Mouse (Mus musculus): ENCODE measurements around the gene Ankrd34a. TPM values are rescaled to one million over a fixed set of nuclear protein-coding genes. Genes with fewer than 3 reads are reported as not detected.

Ankrd34a gene
- polyA plus RNA-seq, 1 experiment from 2014 or later: 1.3 TPM

DNA sequence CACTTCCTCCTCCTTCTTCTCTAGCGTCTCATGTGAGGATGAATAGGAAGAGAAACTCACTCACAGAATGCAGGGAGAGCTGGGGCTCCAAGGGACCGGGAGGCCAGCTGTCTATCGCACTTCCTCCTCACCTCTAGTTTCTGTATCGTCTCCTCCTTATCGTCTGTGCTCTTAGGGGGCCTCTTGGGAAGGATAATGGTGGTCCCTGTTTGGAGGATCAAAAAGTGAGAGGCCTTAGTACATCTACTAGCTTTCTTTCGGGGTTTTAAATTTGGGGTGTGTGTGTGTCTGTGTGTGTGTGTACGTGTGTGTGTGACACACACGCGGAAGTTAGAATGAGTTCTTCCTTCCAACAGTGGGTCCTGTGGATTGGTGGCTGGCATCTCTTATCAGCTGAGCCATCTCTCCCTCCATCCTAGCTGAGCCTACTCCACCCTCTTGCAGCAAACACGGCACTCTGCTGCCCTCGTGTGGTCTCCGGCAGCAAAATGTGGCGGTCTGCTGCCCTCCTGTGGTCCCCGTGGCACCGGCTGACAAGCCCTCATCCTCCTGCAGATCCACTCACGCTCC is 16.5 kb upstream of the Ankrd34a start:
- Histone ChIP-seq H3K36me3 (ENCODE audit: control insufficient read depth, insufficient read depth, low read length) (no peaks in the 10 kb centered on the region), H3K9ac (ENCODE audit: low read length) (no peak overlapping the region; the same call in 1 of the 2 replicates), H3K9me3 (ENCODE audit: control insufficient read depth, low read length) (no peaks in the 10 kb centered on the region), H3K4me3 (ENCODE audit: low read depth, low read length) (no peak overlapping the region), H3K27ac (replicated peaks) (peak overlapping the region; percentile 35), H3K4me1 (replicated peaks; ENCODE audit: control insufficient read depth, insufficient read depth) (peaks cover 18% of the 10 kb centered on the region), H3K27me3 (ENCODE audit: control insufficient read depth, insufficient read depth, low read length) (no peaks in the 10 kb centered on the region), H3K4me2 (replicated peaks; ENCODE audit: low read depth) (peak overlapping the region; percentile 34)
- TF ChIP-seq CTCF (IDR thresholded peaks at IDR 0.05; ENCODE audit: low read depth) (peak; percentile 100), EP300 (optimal IDR thresholded peaks at IDR 0.05) (no peak)
- DNase-seq (ENCODE audit: low spot score): peak; percentile 93
- peak; percentile 33; the same call in 1 of the 2 replicates for ATAC-seq (ENCODE audit: low FRiP score, low TSS enrichment)
- 15% methylated on average over 16 of the region's 16 CpGs for WGBS

DNA sequence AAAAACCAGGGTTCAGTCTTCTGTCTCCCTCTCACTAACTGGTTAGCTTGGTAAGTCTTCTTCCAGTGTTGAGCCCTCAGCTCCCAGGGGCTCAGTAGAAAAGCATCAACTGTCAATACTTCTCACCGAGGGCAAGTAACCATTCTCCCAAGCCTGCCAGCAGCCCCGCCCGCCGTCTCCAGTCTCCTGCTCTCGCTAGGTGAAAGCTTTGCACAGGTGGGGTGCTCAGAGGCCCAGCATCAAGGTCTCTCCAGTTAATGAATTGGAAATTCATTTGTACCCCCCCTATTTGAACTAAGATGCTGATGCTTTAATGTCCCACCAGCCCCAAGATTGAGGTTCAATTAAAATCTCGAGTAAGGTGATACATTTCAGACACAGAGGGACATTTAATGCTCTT is 15.3 kb upstream of the Ankrd34a start:
- no peak overlapping the region for H3K9ac ChIP-seq (ENCODE audit: low read length)

DNA sequence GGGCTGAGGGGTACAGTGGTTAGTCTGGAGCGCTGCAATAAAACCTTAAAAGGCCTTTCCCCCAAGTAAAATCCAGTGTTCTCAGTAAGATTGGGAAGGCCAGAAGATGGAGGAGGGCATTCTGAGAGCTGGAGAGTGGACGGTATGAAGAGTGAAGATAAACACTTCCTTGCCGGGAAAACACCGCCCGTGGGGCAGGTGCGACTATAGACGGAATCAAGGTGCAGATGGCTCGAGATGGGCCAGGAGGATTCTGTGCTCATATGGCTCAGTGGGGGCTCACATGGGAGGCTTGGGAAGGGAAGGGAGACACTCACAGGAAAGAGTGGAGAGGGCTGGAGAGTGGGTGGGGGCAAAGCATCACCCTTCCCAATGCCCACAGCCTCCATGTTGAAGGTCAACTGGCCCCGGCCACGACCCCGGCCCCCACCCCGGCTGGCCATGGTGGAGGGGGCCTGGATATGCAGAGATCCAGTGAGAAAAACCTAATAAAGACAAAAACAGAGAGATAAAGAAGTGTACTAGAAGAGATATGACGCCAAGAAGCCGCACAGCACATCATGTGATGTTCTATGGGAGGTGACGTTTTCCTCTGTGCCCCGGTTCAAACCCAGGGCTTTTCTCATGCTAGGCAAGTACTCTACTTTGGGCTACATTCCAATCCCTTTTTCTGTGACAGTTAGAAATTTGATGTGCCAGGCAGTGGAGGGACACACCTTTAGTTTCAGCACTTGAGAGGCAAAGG is 14.5 kb upstream of the Ankrd34a start:
- peaks cover 6% of the 10 kb centered on the region; the same call in 1 of the 2 replicates for H3K4me1 ChIP-seq (replicated peaks; ENCODE audit: control insufficient read depth, insufficient read depth)
- no peak overlapping the region for H3K27ac ChIP-seq (replicated peaks)
- H3K27me3 ChIP-seq (ENCODE audit: control insufficient read depth, insufficient read depth, low read length): no peaks in the 10 kb centered on the region
- WGBS: 83% methylated on average over 16 of the region's 16 CpGs
- no peaks in the 10 kb centered on the region for H3K9me3 ChIP-seq (ENCODE audit: control insufficient read depth, low read length)
- ATAC-seq (ENCODE audit: low FRiP score, low TSS enrichment): no peak
- no peak overlapping the region for H3K9ac ChIP-seq (ENCODE audit: low read length)
- H3K4me3 ChIP-seq (ENCODE audit: low read depth, low read length): no peak overlapping the region
- no peak for DNase-seq (ENCODE audit: low spot score)
- TF ChIP-seq CTCF (IDR thresholded peaks at IDR 0.05; ENCODE audit: low read depth) (no peak), EP300 (optimal IDR thresholded peaks at IDR 0.05) (no peak)
- no peaks in the 10 kb centered on the region for H3K36me3 ChIP-seq (ENCODE audit: control insufficient read depth, insufficient read depth, low read length)
- H3K4me2 ChIP-seq (replicated peaks; ENCODE audit: low read depth): no peak overlapping the region

More for the DNA sequence above, 15.3 kb upstream of the Ankrd34a start:
- Histone ChIP-seq H3K4me1 (replicated peaks; ENCODE audit: control insufficient read depth, insufficient read depth) (peaks cover 9% of the 10 kb centered on the region; the same call in 1 of the 2 replicates), H3K4me3 (ENCODE audit: low read depth, low read length) (no peak overlapping the region), H3K27me3 (ENCODE audit: control insufficient read depth, insufficient read depth, low read length) (no peaks in the 10 kb centered on the region), H3K27ac (replicated peaks) (no peak overlapping the region), H3K36me3 (ENCODE audit: control insufficient read depth, insufficient read depth, low read length) (no peaks in the 10 kb centered on the region), H3K4me2 (replicated peaks; ENCODE audit: low read depth) (no peak overlapping the region), H3K9me3 (ENCODE audit: control insufficient read depth, low read length) (no peaks in the 10 kb centered on the region)
- 62% methylated on average over 6 of the region's 6 CpGs for WGBS
- no peak for TF ChIP-seq CTCF (IDR thresholded peaks at IDR 0.05; ENCODE audit: low read depth)
- TF ChIP-seq EP300 (optimal IDR thresholded peaks at IDR 0.05): no peak
- no peak for ATAC-seq (ENCODE audit: low FRiP score, low TSS enrichment)
- peak; percentile 18 for DNase-seq (ENCODE audit: low spot score)

DNA sequence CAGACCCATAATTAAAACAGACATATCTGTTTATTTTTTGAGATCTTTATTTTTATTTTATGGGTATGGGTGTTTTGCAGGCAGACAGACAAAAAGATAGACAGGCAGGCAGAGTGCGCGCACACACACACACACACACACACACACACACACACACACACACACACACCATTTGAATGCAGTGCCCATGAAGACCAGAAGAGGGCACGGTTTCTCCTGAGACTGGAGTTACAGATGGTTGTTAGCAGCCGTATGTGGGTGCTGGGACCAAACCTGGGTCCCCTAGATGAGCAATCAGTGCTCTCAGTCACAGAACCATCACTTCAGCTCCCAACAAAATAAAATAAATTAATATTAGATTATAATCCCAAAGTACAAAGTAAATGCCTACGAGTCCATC is 13.1 kb upstream of the Ankrd34a start:
- Histone ChIP-seq H3K36me3 (ENCODE audit: control insufficient read depth, insufficient read depth, low read length) (no peaks in the 10 kb centered on the region), H3K27ac (replicated peaks) (no peak overlapping the region), H3K4me3 (ENCODE audit: low read depth, low read length) (no peak overlapping the region), H3K9ac (ENCODE audit: low read length) (no peak overlapping the region), H3K27me3 (ENCODE audit: control insufficient read depth, insufficient read depth, low read length) (no peaks in the 10 kb centered on the region), H3K4me2 (replicated peaks; ENCODE audit: low read depth) (no peak overlapping the region), H3K9me3 (ENCODE audit: control insufficient read depth, low read length) (no peaks in the 10 kb centered on the region), H3K4me1 (replicated peaks; ENCODE audit: control insufficient read depth, insufficient read depth) (no peaks in the 10 kb centered on the region)
- no peak for TF ChIP-seq EP300 (optimal IDR thresholded peaks at IDR 0.05)
- TF ChIP-seq CTCF (IDR thresholded peaks at IDR 0.05; ENCODE audit: low read depth): peak; percentile 44; the same call in 1 of the 2 replicates
- 98% methylated on average over 5 of the region's 5 CpGs for WGBS
- DNase-seq (ENCODE audit: low spot score): no peak
- ATAC-seq (ENCODE audit: low FRiP score, low TSS enrichment): no peak

DNA sequence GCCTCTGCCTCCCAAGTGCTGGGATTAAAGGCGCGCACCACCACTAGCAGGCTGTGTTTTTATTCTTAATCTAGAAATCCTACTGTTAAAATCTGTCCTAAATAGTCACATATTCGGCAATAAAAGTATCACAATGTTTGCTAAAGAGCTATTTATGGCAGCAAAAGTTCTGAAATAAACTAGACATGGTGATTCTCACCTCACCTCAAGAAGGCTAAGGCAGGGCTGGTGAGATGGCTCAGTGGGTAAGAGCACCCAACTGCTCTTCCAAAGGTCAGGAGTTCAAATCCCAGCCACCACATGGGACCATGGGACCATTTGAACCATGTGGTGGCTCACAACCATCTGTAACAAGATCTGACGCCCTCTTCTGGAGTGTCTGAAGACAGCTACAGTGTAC is 5.8 kb upstream of the Ankrd34a start:
- Histone ChIP-seq H3K4me3 (ENCODE audit: low read depth, low read length) (no peak overlapping the region), H3K27ac (replicated peaks) (no peak overlapping the region), H3K4me2 (replicated peaks; ENCODE audit: low read depth) (no peak overlapping the region), H3K4me1 (replicated peaks; ENCODE audit: control insufficient read depth, insufficient read depth) (no peaks in the 10 kb centered on the region), H3K36me3 (ENCODE audit: control insufficient read depth, insufficient read depth, low read length) (peaks cover 3% of the 10 kb centered on the region; the same call in 1 of the 2 replicates), H3K27me3 (ENCODE audit: control insufficient read depth, insufficient read depth, low read length) (no peaks in the 10 kb centered on the region), H3K9me3 (ENCODE audit: control insufficient read depth, low read length) (no peaks in the 10 kb centered on the region), H3K9ac (ENCODE audit: low read length) (no peak overlapping the region)
- 83% methylated on average over 4 of the region's 4 CpGs for WGBS
- no peak for ATAC-seq (ENCODE audit: low FRiP score, low TSS enrichment)
- DNase-seq (ENCODE audit: low spot score): no peak
- TF ChIP-seq CTCF (IDR thresholded peaks at IDR 0.05; ENCODE audit: low read depth): no peak
- no peak for TF ChIP-seq EP300 (optimal IDR thresholded peaks at IDR 0.05)

DNA sequence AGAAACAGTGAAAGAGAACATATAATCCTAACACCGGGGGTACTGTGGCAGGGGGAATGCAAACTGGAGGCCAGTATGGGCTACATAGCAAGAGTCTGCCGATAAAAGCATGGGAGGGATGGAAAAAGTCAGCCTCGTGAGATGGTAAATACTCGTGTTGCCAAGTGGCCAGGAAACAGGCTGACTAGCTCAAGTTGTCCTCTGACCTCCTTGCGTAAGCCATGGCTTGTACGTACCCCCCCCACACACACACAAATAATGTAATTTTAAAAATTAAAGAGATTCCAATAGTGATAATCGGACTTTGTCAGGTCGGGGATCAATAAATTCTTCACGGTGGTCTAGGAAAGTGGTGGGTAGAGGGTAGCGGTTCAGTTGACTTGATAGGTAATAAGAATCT is 3.1 kb upstream of the Ankrd34a start:
- H3K27ac ChIP-seq (replicated peaks): peak overlapping the region; percentile 88
- H3K4me1 ChIP-seq (replicated peaks; ENCODE audit: control insufficient read depth, insufficient read depth): 0 out of 2 replicates have a peak, but pooled peaks cover 3% of the 10 kb centered on the region
- H3K4me2 ChIP-seq (replicated peaks; ENCODE audit: low read depth): peak overlapping the region; percentile 65
- peak; percentile 45 for DNase-seq (ENCODE audit: low spot score)
- WGBS: 2% methylated on average over 10 of the region's 10 CpGs
- no peak for TF ChIP-seq CTCF (IDR thresholded peaks at IDR 0.05; ENCODE audit: low read depth)
- TF ChIP-seq EP300 (optimal IDR thresholded peaks at IDR 0.05): no peak
- peak overlapping the region; percentile 58 for H3K4me3 ChIP-seq (ENCODE audit: low read depth, low read length)
- H3K9me3 ChIP-seq (ENCODE audit: control insufficient read depth, low read length): no peaks in the 10 kb centered on the region
- no peaks in the 10 kb centered on the region for H3K27me3 ChIP-seq (ENCODE audit: control insufficient read depth, insufficient read depth, low read length)
- peak overlapping the region; percentile 72 for H3K9ac ChIP-seq (ENCODE audit: low read length)
- peaks cover 3% of the 10 kb centered on the region; the same call in 1 of the 2 replicates for H3K36me3 ChIP-seq (ENCODE audit: control insufficient read depth, insufficient read depth, low read length)
- no peak; the same call in 1 of the 2 replicates for ATAC-seq (ENCODE audit: low FRiP score, low TSS enrichment)

All from stomach, postnatal 0 days (tissue).